Mouse (Mus musculus) layer of hippocampus, postnatal 14 days (tissue): Measurements from ENCODE around the gene Hyal2. TPM values are rescaled to one million over a fixed set of nuclear protein-coding genes. Genes with fewer than 3 reads are reported as not detected.

Experiments used
- DNase-seq, 2 experiments: peaks; one replicate each; pipeline ENCODE4 v3.0.0; 2021 to 2022; ENCODE audit warnings: low spot score in 2 of 2, mixed read lengths in 1 of 2
- total RNA-seq, 2 experiments: library from RNA; stranded (reverse); gene quantifications; 2 replicates each; pipeline ENCODE4 v1.2.3; 2021

Hyal2 gene
- total RNA-seq, 2 experiments from 2014 or later, result 14.6 to 16.8 TPM

- peak; percentile 91 to 99 for DNase-seq
These were observed 19.5 kb downstream of the Hyal2 start, which contains the start of gene Ifrd2 for GRCm38 (mm10) chr9:107586974-107587832. Ifrd2 (plus strand) TSS chr9:107587642.

- DNase-seq, result no peak
These were observed 20.3 kb downstream of the Hyal2 start for GRCm38 (mm10) chr9:107587833-107588639.

GRCm38 (mm10) chr9:107590058-107590772 lies 22.5 kb downstream of the Hyal2 start:
- no peak for DNase-seq

GRCm38 (mm10) chr9:107590773-107591060 lies 23.0 kb downstream of the Hyal2 start:
- DNase-seq, result no peak

GRCm38 (mm10) chr9:107593101-107593976 lies 25.6 kb downstream of the Hyal2 start:
- no peak for DNase-seq

GRCm38 (mm10) chr9:107594281-107595062 lies 26.7 kb downstream of the Hyal2 start:
- no peak for DNase-seq

- DNase-seq, result no peak
These were observed 29.1 kb downstream of the Hyal2 start for GRCm38 (mm10) chr9:107596619-107597569.

- no peak for DNase-seq
These were observed 30.6 kb downstream of the Hyal2 start for GRCm38 (mm10) chr9:107598385-107598784.

- DNase-seq, result no peak
These were observed 31.7 kb downstream of the Hyal2 start for GRCm38 (mm10) chr9:107599433-107599832.

GRCm38 (mm10) chr9:107599842-107600241 lies 32.1 kb downstream of the Hyal2 start:
- DNase-seq, result no peak

- no peak for DNase-seq
These were observed 33.0 kb downstream of the Hyal2 start for GRCm38 (mm10) chr9:107600745-107601144.

- DNase-seq, result no peak
These were observed 33.5 kb downstream of the Hyal2 start for GRCm38 (mm10) chr9:107601275-107601674.

- DNase-seq, result peak; percentile 93 to 94
These were observed 34.4 kb downstream of the Hyal2 start for GRCm38 (mm10) chr9:107602068-107602648.

- no peak for DNase-seq
These were observed 35.5 kb downstream of the Hyal2 start for GRCm38 (mm10) chr9:107603251-107603650.

- DNase-seq, result no peak
These were observed 37.4 kb downstream of the Hyal2 start for GRCm38 (mm10) chr9:107605041-107605661.

GRCm38 (mm10) chr9:107606591-107606990 lies 38.8 kb downstream of the Hyal2 start:
- no peak for DNase-seq

GRCm38 (mm10) chr9:107607036-107607435 lies 39.3 kb downstream of the Hyal2 start:
- no peak for DNase-seq
